Mouse (Mus musculus): Measurements from ENCODE around the gene Saa3. TPM values are rescaled to one million over a fixed set of nuclear protein-coding genes. Genes with fewer than 3 reads are reported as not detected.
"Not testable (repeated sequence)": the region's sequence is repeated elsewhere in the genome, so short reads cannot be mapped to it uniquely, and the experiment has no call there.

Saa3 gene
- polyA plus RNA-seq, 1 experiment: 4.3 TPM

DNA sequence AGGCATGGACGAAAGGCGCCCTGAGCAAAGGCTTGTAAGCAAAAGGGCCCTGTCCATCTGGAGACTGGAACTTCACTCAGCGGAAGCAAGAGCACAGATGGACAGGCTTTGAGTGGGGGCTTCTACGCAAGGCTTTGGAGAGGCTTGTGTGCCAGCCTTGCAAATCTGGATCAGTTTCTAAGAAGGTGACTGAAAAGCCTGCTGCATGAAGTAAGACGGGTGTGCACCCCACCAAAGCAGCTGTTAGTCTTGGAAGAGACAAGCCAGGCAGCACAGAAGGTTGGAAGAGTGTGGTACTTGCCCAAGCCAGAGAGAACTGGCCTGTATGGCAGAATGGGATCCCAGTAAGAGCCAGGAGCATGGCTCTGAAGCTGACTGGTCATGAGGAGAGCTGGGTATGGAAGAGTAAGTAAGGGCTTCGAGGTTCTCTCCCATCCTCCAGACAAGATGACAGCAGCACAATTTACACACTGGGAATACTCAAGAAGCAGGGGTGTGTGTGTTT is 14.9 kb downstream of the Saa3 start:
- Histone ChIP-seq H3K4me2 (ENCODE audit: low read depth) (no peak overlapping the region), H3K79me2 (ENCODE audit: control insufficient read depth, insufficient read depth) (no peaks in the 10 kb centered on the region), H3K4me3 (no peak overlapping the region), H3K36me3 (ENCODE audit: control insufficient read depth, insufficient read depth) (peaks cover 30% of the 10 kb centered on the region), H3ac (ENCODE audit: control insufficient read depth, insufficient read length) (no peak overlapping the region), H3K27me3 (ENCODE audit: control insufficient read depth, insufficient read depth, insufficient read length) (no peaks in the 10 kb centered on the region)
- TF ChIP-seq TCF3 (IDR thresholded peaks at IDR 0.05; ENCODE audit: insufficient read length, low read depth): no peak
- TF ChIP-seq MAX (IDR thresholded peaks at IDR 0.05; ENCODE audit: low read depth): no peak
- no peak for TF ChIP-seq MYOD1 (IDR thresholded peaks at IDR 0.05; ENCODE audit: control insufficient read depth in 1 of 3, insufficient read length in 2 of 3, low read depth in 2 of 3)
- no peak for TF ChIP-seq SRF (IDR thresholded peaks at IDR 0.05; ENCODE audit: control insufficient read depth, insufficient read length, low read depth)

- H3ac ChIP-seq (ENCODE audit: control insufficient read depth, insufficient read length): no peak overlapping the region
- no peak for TF ChIP-seq E2F4 (IDR thresholded peaks at IDR 0.05; ENCODE audit: insufficient read depth)
- no peak for TF ChIP-seq USF1 (IDR thresholded peaks at IDR 0.05; ENCODE audit: low read depth)
- no peak for TF ChIP-seq TCF3 (IDR thresholded peaks at IDR 0.05; ENCODE audit: insufficient read length, low read depth)
- TF ChIP-seq MYOD1 (IDR thresholded peaks at IDR 0.05; ENCODE audit: control insufficient read depth in 1 of 3, insufficient read length in 2 of 3, low read depth in 2 of 3): no peak
- TF ChIP-seq POLR2AphosphoS2 (IDR thresholded peaks at IDR 0.05; ENCODE audit: insufficient read length, low read depth): no peak
- TF ChIP-seq MYOG (IDR thresholded peaks at IDR 0.05; ENCODE audit: control insufficient read depth in 1 of 3, insufficient read depth in 1 of 3, insufficient read length in 2 of 3, low read depth in 2 of 3): no peak
- TF ChIP-seq MAX (IDR thresholded peaks at IDR 0.05; ENCODE audit: low read depth): no peak
- no peak for TF ChIP-seq CEBPB (IDR thresholded peaks at IDR 0.05; ENCODE audit: insufficient read depth, poor library complexity, severe bottlenecking)
- no peak for TF ChIP-seq POLR2A (IDR thresholded peaks at IDR 0.05; ENCODE audit: insufficient read length, low read depth)
- no peak for TF ChIP-seq SRF (IDR thresholded peaks at IDR 0.05; ENCODE audit: control insufficient read depth, insufficient read length, low read depth)
- TF ChIP-seq TCF12 (IDR thresholded peaks at IDR 0.05; ENCODE audit: insufficient read depth, poor library complexity, severe bottlenecking): no peak
- no peak for TF ChIP-seq REST (IDR thresholded peaks at IDR 0.05; ENCODE audit: insufficient read depth, insufficient read length)
- H3K27me3 ChIP-seq (ENCODE audit: control insufficient read depth, insufficient read depth, insufficient read length): no peaks in the 10 kb centered on the region
- H3K4me3 ChIP-seq: no peak overlapping the region
- H3K4me2 ChIP-seq (ENCODE audit: low read depth): no peak overlapping the region
- H3K36me3 ChIP-seq (ENCODE audit: control insufficient read depth, insufficient read depth): peaks cover 19% of the 10 kb centered on the region
- no peaks in the 10 kb centered on the region for H3K79me2 ChIP-seq (ENCODE audit: control insufficient read depth, insufficient read depth)
Measured at GRCm38 (mm10) chr7:46696754-46697153, 18.7 kb downstream of the Saa3 start.

DNA sequence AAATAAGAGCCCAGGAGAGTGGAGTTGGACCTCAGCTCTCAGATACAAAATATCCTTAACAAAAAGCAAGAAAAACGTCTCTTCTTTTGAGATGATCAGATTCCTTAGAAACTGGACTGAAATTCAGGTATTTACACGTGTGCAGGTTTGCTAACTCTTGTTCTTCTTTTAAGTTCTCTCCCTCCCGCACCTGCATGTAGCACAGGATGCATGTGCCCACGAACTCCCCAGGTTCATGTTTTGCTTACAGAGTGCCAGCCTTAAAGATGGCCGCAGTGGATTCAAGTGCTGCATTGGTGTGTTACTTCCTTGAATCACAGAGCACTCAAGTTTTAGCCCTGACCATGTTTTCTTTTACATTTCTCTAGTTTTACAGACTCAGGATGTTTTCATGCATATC is 28.7 kb downstream of the Saa3 start:
- H3K36me3 ChIP-seq (ENCODE audit: control insufficient read depth, insufficient read depth): no peaks in the 10 kb centered on the region
- H3K79me2 ChIP-seq (ENCODE audit: control insufficient read depth, insufficient read depth): no peaks in the 10 kb centered on the region
- no peak overlapping the region for H3ac ChIP-seq (ENCODE audit: control insufficient read depth, insufficient read length)
- H3K4me3 ChIP-seq: no peak overlapping the region
- no peak overlapping the region for H3K4me2 ChIP-seq (ENCODE audit: low read depth)
- no peaks in the 10 kb centered on the region for H3K27me3 ChIP-seq (ENCODE audit: control insufficient read depth, insufficient read depth, insufficient read length)
- no peak for TF ChIP-seq CEBPB (IDR thresholded peaks at IDR 0.05; ENCODE audit: insufficient read depth, poor library complexity, severe bottlenecking)
- no peak for TF ChIP-seq POLR2AphosphoS2 (IDR thresholded peaks at IDR 0.05; ENCODE audit: insufficient read length, low read depth)
- no peak for TF ChIP-seq POLR2A (IDR thresholded peaks at IDR 0.05; ENCODE audit: insufficient read length, low read depth)
- no peak for TF ChIP-seq MYOG (IDR thresholded peaks at IDR 0.05; ENCODE audit: control insufficient read depth in 1 of 3, insufficient read depth in 1 of 3, insufficient read length in 2 of 3, low read depth in 2 of 3)
- TF ChIP-seq REST (IDR thresholded peaks at IDR 0.05; ENCODE audit: insufficient read depth, insufficient read length): no peak
- no peak for TF ChIP-seq MAX (IDR thresholded peaks at IDR 0.05; ENCODE audit: low read depth)
- TF ChIP-seq E2F4 (IDR thresholded peaks at IDR 0.05; ENCODE audit: insufficient read depth): no peak
- no peak for TF ChIP-seq MYOD1 (IDR thresholded peaks at IDR 0.05; ENCODE audit: control insufficient read depth in 1 of 3, insufficient read length in 2 of 3, low read depth in 2 of 3)
- no peak for TF ChIP-seq TCF3 (IDR thresholded peaks at IDR 0.05; ENCODE audit: insufficient read length, low read depth)
- TF ChIP-seq TCF12 (IDR thresholded peaks at IDR 0.05; ENCODE audit: insufficient read depth, poor library complexity, severe bottlenecking): no peak
- no peak for TF ChIP-seq USF1 (IDR thresholded peaks at IDR 0.05; ENCODE audit: low read depth)
- no peak for TF ChIP-seq SRF (IDR thresholded peaks at IDR 0.05; ENCODE audit: control insufficient read depth, insufficient read length, low read depth)

- Histone ChIP-seq H3K4me3 (no peak overlapping the region), H3K27me3 (ENCODE audit: control insufficient read depth, insufficient read depth, insufficient read length) (no peaks in the 10 kb centered on the region), H3K4me2 (ENCODE audit: low read depth) (no peak overlapping the region), H3K36me3 (ENCODE audit: control insufficient read depth, insufficient read depth) (no peaks in the 10 kb centered on the region), H3ac (ENCODE audit: control insufficient read depth, insufficient read length) (no peak overlapping the region), H3K79me2 (ENCODE audit: control insufficient read depth, insufficient read depth) (no peaks in the 10 kb centered on the region)
- TF ChIP-seq TCF12 (IDR thresholded peaks at IDR 0.05; ENCODE audit: insufficient read depth, poor library complexity, severe bottlenecking) (no peak), POLR2AphosphoS2 (IDR thresholded peaks at IDR 0.05; ENCODE audit: insufficient read length, low read depth) (no peak), SRF (IDR thresholded peaks at IDR 0.05; ENCODE audit: control insufficient read depth, insufficient read length, low read depth) (no peak), USF1 (IDR thresholded peaks at IDR 0.05; ENCODE audit: low read depth) (no peak), CEBPB (IDR thresholded peaks at IDR 0.05; ENCODE audit: insufficient read depth, poor library complexity, severe bottlenecking) (no peak), MYOD1 (IDR thresholded peaks at IDR 0.05; ENCODE audit: control insufficient read depth in 1 of 3, insufficient read length in 2 of 3, low read depth in 2 of 3) (no peak), MAX (IDR thresholded peaks at IDR 0.05; ENCODE audit: low read depth) (no peak), E2F4 (IDR thresholded peaks at IDR 0.05; ENCODE audit: insufficient read depth) (no peak), POLR2A (IDR thresholded peaks at IDR 0.05; ENCODE audit: insufficient read length, low read depth) (no peak)
Measured at GRCm38 (mm10) chr7:46680732-46681131, 34.8 kb downstream of the Saa3 start.

DNA sequence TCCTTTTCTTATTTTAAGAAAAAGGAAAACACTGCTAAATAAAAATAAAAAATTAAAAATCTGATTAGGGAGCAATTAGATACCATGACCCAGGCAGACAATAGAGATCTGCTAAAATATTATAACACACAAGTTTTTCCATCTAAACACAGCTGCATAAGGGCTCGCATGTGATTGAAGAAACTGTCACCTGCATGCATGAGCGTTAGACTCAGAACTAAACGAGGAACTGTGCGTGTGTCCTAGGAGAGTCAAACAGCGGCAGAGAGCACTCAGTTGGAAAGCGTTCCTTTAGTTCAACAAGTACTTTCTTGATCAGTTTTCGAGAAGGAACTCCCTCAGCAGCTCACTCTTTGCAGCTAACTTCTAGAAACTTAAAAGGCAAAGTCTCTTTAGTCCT is 36.5 kb downstream of the Saa3 start:
- H3K27me3 ChIP-seq (ENCODE audit: control insufficient read depth, insufficient read depth, insufficient read length); H3K79me2 ChIP-seq (ENCODE audit: control insufficient read depth, insufficient read depth); H3K4me3 ChIP-seq; H3K4me2 ChIP-seq (ENCODE audit: low read depth); H3ac ChIP-seq (ENCODE audit: control insufficient read depth, insufficient read length); H3K36me3 ChIP-seq (ENCODE audit: control insufficient read depth, insufficient read depth): not testable (repeated sequence)

All from myocyte (in vitro differentiated cells).